Mouse (Mus musculus) CH12.LX (cell line): Measurements from ENCODE around the gene Timp1. TPM values are rescaled to one million over a fixed set of nuclear protein-coding genes. Genes with fewer than 3 reads are reported as not detected.

Experiments
- DNase-seq: peaks from one replicate; pipeline ENCODE4 v3.0.0-alpha.2; 2013; ENCODE audit errors: extremely low read depth
- H3K27ac ChIP-seq: 2 replicates; pipeline ENCODE4 v1.5.1; 2012; ENCODE audit warnings: low read depth, mild to moderate bottlenecking, control low read depth, moderate library complexity; ENCODE audit not compliant: insufficient read depth
- H3K27me3 ChIP-seq: replicated peaks from 2 replicates; pipeline ENCODE3; 2012; ENCODE audit warnings: inconsistent platforms
- H3K36me3 ChIP-seq, 2 experiments: replicated peaks in 1 of 2; 2 replicates each; pipeline versions ENCODE3 to v1.6.1; 2012; ENCODE audit warnings: inconsistent platforms in 1 of 2, low read length in 1 of 2, mild to moderate bottlenecking in 1 of 2, mixed read lengths in 1 of 2, moderate library complexity in 1 of 2; ENCODE audit not compliant: control insufficient read depth in 1 of 2, insufficient read depth in 1 of 2
- H3K4me1 ChIP-seq, 2 experiments: 2 replicates each; pipeline ENCODE4 v1.6.1; 2012; ENCODE audit warnings: inconsistent platforms in 1 of 2, moderate library complexity in 1 of 2; ENCODE audit not compliant: insufficient read depth in 2 of 2, control insufficient read depth in 1 of 2
- H3K4me2 ChIP-seq: 2 replicates; pipeline ENCODE4 v1.6.1; 2012; ENCODE audit warnings: low read depth, mild to moderate bottlenecking, control low read depth; ENCODE audit not compliant: poor library complexity, insufficient read depth, severe bottlenecking
- H3K4me3 ChIP-seq, 3 experiments: fragments of 150-350 bp in 1 of 3; sonication (generic) in 1 of 3; replicated peaks in 1 of 3; 2 replicates each; pipeline versions ENCODE3 to v1.5.1; 2011 to 2012; ENCODE audit warnings: low read depth in 2 of 3, low read length in 2 of 3, mild to moderate bottlenecking in 2 of 3, moderate library complexity in 2 of 3, control low read depth in 1 of 3, improper control_type of control experiment in 1 of 3, inconsistent platforms in 1 of 3, mixed read lengths in 1 of 3; ENCODE audit not compliant: poor library complexity in 1 of 3
- H3K79me2 ChIP-seq: replicated peaks from 2 replicates; pipeline ENCODE4 v1.6.1; 2012; ENCODE audit warnings: mild to moderate bottlenecking, moderate library complexity; ENCODE audit not compliant: control insufficient read depth, poor library complexity, insufficient read depth, severe bottlenecking; ENCODE audit errors: extremely low read depth
- H3K9ac ChIP-seq: 2 replicates; pipeline ENCODE4 v1.6.1; 2012; ENCODE audit warnings: low read depth, mild to moderate bottlenecking, control low read depth, moderate library complexity; ENCODE audit not compliant: insufficient read depth
- H3K9me3 ChIP-seq: replicated peaks from 2 replicates; pipeline ENCODE3; 2012; ENCODE audit warnings: low read length, inconsistent platforms, mixed read lengths
- CTCF ChIP-seq, 2 experiments: IDR thresholded peaks in 1 of 2; conservative IDR thresholded peaks in 1 of 2; 2 replicates each; pipeline ENCODE4 v1.5.1; 2011 to 2012; ENCODE audit warnings: low read depth in 2 of 2, low read length in 2 of 2, improper control_type of control experiment in 1 of 2, inconsistent platforms in 1 of 2, mild to moderate bottlenecking in 1 of 2, moderate library complexity in 1 of 2
- EP300 ChIP-seq: IDR thresholded peaks from 2 replicates; pipeline ENCODE4 v1.6.1; 2011; ENCODE audit warnings: low read length, improper control_type of control experiment
- ETS1 ChIP-seq: conservative IDR thresholded peaks from 2 replicates; pipeline ENCODE4 v1.6.1; 2012; ENCODE audit warnings: low read depth, mild to moderate bottlenecking, inconsistent platforms, low read length, improper control_type of control experiment, moderate library complexity
- GABPA ChIP-seq: IDR thresholded peaks from 2 replicates; pipeline ENCODE4 v1.6.1; 2012; ENCODE audit warnings: low read depth, low read length, improper control_type of control experiment, inconsistent platforms; ENCODE audit not compliant: insufficient replicate concordance
- JUN ChIP-seq: IDR thresholded peaks from 2 replicates; pipeline ENCODE4 v1.6.1; 2011; ENCODE audit warnings: low read depth, mild to moderate bottlenecking, low read length, improper control_type of control experiment, moderate library complexity; ENCODE audit not compliant: insufficient read depth
- MAFK ChIP-seq: IDR thresholded peaks from 2 replicates; pipeline ENCODE4 v1.6.1; 2011; ENCODE audit warnings: low read length, improper control_type of control experiment; ENCODE audit not compliant: insufficient replicate concordance
- MAZ ChIP-seq: IDR thresholded peaks from 2 replicates; pipeline ENCODE4 v1.6.1; 2012; ENCODE audit warnings: low read depth, mild to moderate bottlenecking, inconsistent platforms, low read length, improper control_type of control experiment, moderate library complexity
- MYC ChIP-seq: IDR thresholded peaks from 2 replicates; pipeline ENCODE4 v1.6.1; 2011; ENCODE audit warnings: low read depth, mild to moderate bottlenecking, improper control_type of control experiment, low read length
- POLR2A ChIP-seq: IDR thresholded peaks from 2 replicates; pipeline ENCODE4 v1.6.1; 2011; ENCODE audit warnings: low read depth, mild to moderate bottlenecking, improper control_type of control experiment, low read length
- POLR2AphosphoS2 ChIP-seq: IDR thresholded peaks from 2 replicates; pipeline ENCODE4 v1.6.1; 2011; ENCODE audit warnings: low read depth, low read length, improper control_type of control experiment
- RAD21 ChIP-seq: IDR thresholded peaks from 2 replicates; pipeline ENCODE4 v1.6.1; 2011; ENCODE audit warnings: low read depth, mild to moderate bottlenecking, low read length, improper control_type of control experiment, moderate library complexity
- TBP ChIP-seq: conservative IDR thresholded peaks from 2 replicates; pipeline ENCODE4 v1.6.1; 2011; ENCODE audit warnings: low read depth, low read length, improper control_type of control experiment
- UBTF ChIP-seq: IDR thresholded peaks from 2 replicates; pipeline ENCODE4 v1.6.1; 2012; ENCODE audit warnings: low read depth, mild to moderate bottlenecking, inconsistent platforms, low read length, improper control_type of control experiment, moderate library complexity
- USF2 ChIP-seq: conservative IDR thresholded peaks from 2 replicates; pipeline ENCODE4 v1.6.1; 2011; ENCODE audit warnings: low read depth, low read length, improper control_type of control experiment
- ZC3H11A ChIP-seq: IDR thresholded peaks from 2 replicates; pipeline ENCODE4 v1.6.1; 2012; ENCODE audit warnings: low read depth, mild to moderate bottlenecking, inconsistent platforms, low read length, improper control_type of control experiment
- dilution Hi-C: fragments of 300-500 bp; cut with MboI; formaldehyde crosslinking; loops from 2 replicates; pipeline ENCODE4 v1.14.3; 2020; ENCODE audit warnings: low sequenced_read_pairs; ENCODE audit not compliant: extremely low pct_unique_long_range_greater_than_20kb, extremely low pct_ligation_motif_present
- in situ Hi-C: fragments of 300-500 bp; cut with MboI; formaldehyde crosslinking; loops from 3 replicates; pipeline ENCODE4 v1.14.3; 2019; ENCODE audit warnings: low sequenced_read_pairs, low pct_ligation_motif_present, low pct_unique_long_range_greater_than_20kb, mixed read lengths
- polyA plus RNA-seq: library from polyadenylated mRNA; unstranded; fragments of >175 nt; gene quantifications from 2 replicates; pipeline ENCODE4 v1.2.1, GENCODE M21; 2012; ENCODE audit warnings: low read depth; ENCODE audit not compliant: insufficient read length
- total RNA-seq, 2 experiments: library from RNA; depleted of rRNA; stranded (reverse); fragments of 300-350 nt in 1 of 2; fragments of >200 nt in 1 of 2; gene quantifications; 2 replicates each; pipeline ENCODE4 v1.2.3; 2012 to 2014

Gene Timp1
- total and polyA plus RNA-seq, 3 experiments, result 0.13 to 0.36 TPM; not detected in 1

GRCm38 (mm10) chrX:20875241-20875640 lies 5.3 kb downstream of the Timp1 start:
- no peak overlapping the region for H3K27ac ChIP-seq
- no peak overlapping the region for H3K9ac ChIP-seq
- TF ChIP-seq MAFK (no peak), GABPA (no peak), ZC3H11A (no peak), JUN (no peak), ETS1 (no peak), CTCF (conservative IDR thresholded peaks at IDR 0.05 in 1 of 2, IDR thresholded peaks at IDR 0.05 in 1 of 2; ENCODE audit: low read depth in 2 of 2, low read length in 2 of 2) (no peak), UBTF (no peak), POLR2AphosphoS2 (no peak), MAZ (no peak)
- H3K4me3 ChIP-seq, result no peak overlapping the region
- no peaks in the 10 kb centered on the region for H3K79me2 ChIP-seq
- dilution Hi-C loops, result no loop called here
- DNase-seq, result no peak
- H3K4me1 ChIP-seq, result no peaks in the 10 kb centered on the region
- no peaks in the 10 kb centered on the region for H3K27me3 ChIP-seq
- no peaks in the 10 kb centered on the region for H3K36me3 ChIP-seq
- in situ Hi-C loops, result no loop called here
- H3K4me2 ChIP-seq, result no peak overlapping the region
- H3K9me3 ChIP-seq, result no peaks in the 10 kb centered on the region

GRCm38 (mm10) chrX:20910074-20910473 lies 40.1 kb downstream of the Timp1 start:
- Histone ChIP-seq H3K27ac (no peak overlapping the region), H3K36me3 (no peaks in the 10 kb centered on the region), H3K4me3 (no peak overlapping the region), H3K27me3 (no peaks in the 10 kb centered on the region), H3K9ac (no peak overlapping the region), H3K4me1 (peaks cover 2 to 4% of the 10 kb centered on the region in 2 experiments; a peak in 2 of 4 replicates), H3K9me3 (no peaks in the 10 kb centered on the region), H3K79me2 (no peaks in the 10 kb centered on the region), H3K4me2 (no peak overlapping the region)
- in situ Hi-C loops (no loop called here), dilution Hi-C loops (no loop called here)
- DNase-seq, result no peak
- no peak for TF ChIP-seq POLR2AphosphoS2
- no peak for TF ChIP-seq ZC3H11A
- TF ChIP-seq POLR2A, result no peak
- TF ChIP-seq EP300, result no peak
- TF ChIP-seq MYC, result no peak
- no peak for TF ChIP-seq UBTF
- no peak for TF ChIP-seq USF2
- TF ChIP-seq TBP, result no peak
- no peak for TF ChIP-seq RAD21
